Mouse (Mus musculus) forebrain, embryonic 10.5 days (tissue): ENCODE data around the gene Tm9sf1. TPM values are rescaled to one million over a fixed set of nuclear protein-coding genes. Genes with fewer than 3 reads are reported as not detected.
A peak's percentile ranks its signal among the peaks of the same experiment; 100 is the strongest.

Experiments used
- DNase-seq: peaks from one replicate; pipeline ENCODE4 v3.0.0-alpha.2; 2017; ENCODE audit warnings: low spot score; ENCODE audit errors: extremely low spot score
- H3K27ac ChIP-seq: fragments of 300-500 bp; sonication (generic); 2 replicates; pipeline ENCODE4 v1.5.1; 2016; ENCODE audit warnings: mild to moderate bottlenecking
- H3K27me3 ChIP-seq: fragments of 300-500 bp; sonication (generic); 2 replicates; pipeline ENCODE4 v1.6.1; 2016; ENCODE audit warnings: mild to moderate bottlenecking; ENCODE audit not compliant: poor library complexity, severe bottlenecking
- H3K36me3 ChIP-seq: fragments of 300-500 bp; sonication (generic); replicated peaks from 2 replicates; pipeline ENCODE4 v1.6.1; 2016; ENCODE audit warnings: mild to moderate bottlenecking, moderate library complexity
- H3K4me1 ChIP-seq: fragments of 300-500 bp; sonication (generic); 2 replicates; pipeline ENCODE4 v1.6.1; 2016
- H3K4me3 ChIP-seq: fragments of 300-500 bp; sonication (generic); 2 replicates; pipeline ENCODE4 v1.5.1; 2016; ENCODE audit warnings: mild to moderate bottlenecking, moderate library complexity
- H3K9me3 ChIP-seq: fragments of 300-500 bp; sonication (generic); 2 replicates; pipeline ENCODE4 v1.6.1; 2016; ENCODE audit warnings: mild to moderate bottlenecking, moderate library complexity
- WGBS: fragments of 180-500 bp; shearing (Covaris S2); methylation state at CpG from one replicate; pipeline ENCODE4 v1.1.7; 2016; 5-methylcytosine and 5-hydroxymethylcytosine counted together
- polyA plus RNA-seq: library from polyadenylated mRNA; unstranded; fragments of >200 nt; fragmentation: Nextera tagmentation; extraction: Ambion mirVana; gene quantifications from 2 replicates; pipeline ENCODE4 v1.2.1, GENCODE M21; 2016

The Tm9sf1 gene
- 78.3 and 78.7 TPM in 2 replicates for polyA plus RNA-seq

DNA sequence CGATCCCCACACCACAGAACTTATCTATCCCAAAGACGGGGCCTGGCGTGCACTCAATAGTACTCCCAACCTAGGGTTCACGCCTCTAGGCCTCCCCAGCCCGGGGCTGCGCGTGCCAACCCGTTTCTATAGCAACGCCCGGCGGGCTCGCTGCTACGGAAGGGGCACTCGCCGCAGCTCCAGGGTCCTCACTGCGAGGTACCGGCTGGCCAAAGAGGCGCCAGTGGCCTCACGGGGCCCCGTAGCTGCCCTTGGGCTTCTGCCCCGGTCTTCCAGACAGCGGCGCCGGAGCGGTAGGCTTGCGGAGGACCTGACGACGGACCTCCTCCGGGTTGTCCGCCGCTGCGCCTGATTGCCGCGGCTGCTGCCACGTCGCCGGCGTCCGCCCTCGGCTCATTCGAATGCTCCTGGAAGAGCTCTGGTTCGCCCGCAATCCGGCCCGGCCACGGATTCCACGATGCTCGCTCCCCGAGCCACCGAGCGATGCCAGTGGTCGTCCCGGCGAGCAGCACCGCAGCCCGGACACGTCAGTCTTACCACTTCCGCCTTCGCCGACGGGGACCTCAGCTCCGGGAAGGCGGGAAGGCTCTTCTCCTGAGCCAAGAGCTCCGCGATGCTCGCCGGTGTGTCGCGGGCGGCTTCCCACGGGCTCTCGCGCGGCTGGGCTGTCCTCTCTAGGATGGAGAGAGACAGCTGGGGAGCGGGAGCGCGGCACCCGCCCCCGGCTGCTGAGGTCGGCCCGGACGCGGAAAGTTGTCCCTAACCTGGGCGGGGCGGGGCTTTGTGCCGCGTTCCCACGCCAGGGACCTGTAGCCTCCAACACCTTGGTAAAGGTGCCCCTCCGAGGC lies at the start of gene Tm9sf1:
Gene Tm9sf1, minus strand, starts transcription at position 747 of the 848 bp plus-strand sequence.
- no peaks in the 10 kb centered on the region for H3K27me3 ChIP-seq
- under 1% methylated on average over 89 of the region's 89 CpGs for WGBS

DNA sequence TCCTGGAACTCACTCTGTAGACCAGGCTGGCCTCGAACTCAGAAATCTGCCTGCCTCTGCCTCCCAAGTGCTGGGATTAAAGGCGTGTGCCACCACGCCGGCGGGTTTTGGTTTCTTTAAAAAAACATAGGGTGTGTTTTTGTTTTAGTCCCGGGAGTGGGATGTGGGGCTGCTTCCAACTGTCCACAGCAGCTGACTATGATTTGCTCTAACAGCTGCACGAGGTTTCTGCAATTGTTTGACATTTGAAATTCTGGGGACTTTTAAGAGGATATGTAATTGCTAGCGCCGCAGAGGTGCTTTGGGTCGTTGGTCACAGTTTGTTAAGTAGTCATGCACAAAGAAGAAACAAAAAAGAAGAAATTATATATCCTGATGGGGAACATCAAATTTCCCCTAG lies 45.8 kb upstream of the Tm9sf1 start:
- Histone ChIP-seq H3K4me3 (no peak overlapping the region), H3K36me3 (no peaks in the 10 kb centered on the region), H3K4me1 (no peaks in the 10 kb centered on the region), H3K27ac (no peak overlapping the region), H3K9me3 (0 out of 2 replicates have a peak, but pooled peaks cover 5% of the 10 kb centered on the region), H3K27me3 (no peaks in the 10 kb centered on the region)
- 86% methylated on average over 10 of the region's 10 CpGs for WGBS
- no peak for DNase-seq

More for the DNA sequence above, at the start of gene Tm9sf1:
- Histone ChIP-seq H3K4me1 (peaks cover 32% of the 10 kb centered on the region), H3K27ac (peak within 1 kb of the TSS; percentile 100), H3K4me3 (peak within 1 kb of the TSS; percentile 97), H3K36me3 (peaks cover 62% of the 10 kb centered on the region), H3K9me3 (no peaks in the 10 kb centered on the region)
- DNase-seq, result peak; percentile 85

DNA sequence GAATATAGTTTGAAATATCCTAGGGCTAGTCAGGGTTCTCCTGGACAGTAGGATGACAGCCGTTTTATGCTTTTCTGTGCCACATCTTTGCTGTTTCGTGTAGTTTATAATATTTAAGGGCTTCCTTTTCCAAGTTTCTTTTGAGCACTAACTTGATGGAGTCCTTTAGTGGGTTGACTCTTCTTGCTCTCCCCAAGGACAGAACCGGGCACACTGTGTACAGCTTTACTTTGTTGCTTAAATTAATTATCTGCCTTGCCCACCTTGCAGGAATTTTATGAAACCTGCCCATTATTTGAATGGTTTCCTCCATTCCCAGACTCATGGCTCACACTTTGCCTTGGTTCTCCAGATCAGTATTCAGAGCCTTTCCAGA lies 38.5 kb upstream of the Tm9sf1 start:
- peak overlapping the region; percentile 92 for H3K27ac ChIP-seq
- H3K4me1 ChIP-seq, result peaks cover 19% of the 10 kb centered on the region
- no peaks in the 10 kb centered on the region for H3K27me3 ChIP-seq
- peaks cover 35% of the 10 kb centered on the region for H3K36me3 ChIP-seq
- no peak for DNase-seq
- WGBS, result 22% methylated on average over 3 of the region's 3 CpGs
- peak overlapping the region; percentile 97 for H3K4me3 ChIP-seq
- H3K9me3 ChIP-seq, result no peaks in the 10 kb centered on the region

DNA sequence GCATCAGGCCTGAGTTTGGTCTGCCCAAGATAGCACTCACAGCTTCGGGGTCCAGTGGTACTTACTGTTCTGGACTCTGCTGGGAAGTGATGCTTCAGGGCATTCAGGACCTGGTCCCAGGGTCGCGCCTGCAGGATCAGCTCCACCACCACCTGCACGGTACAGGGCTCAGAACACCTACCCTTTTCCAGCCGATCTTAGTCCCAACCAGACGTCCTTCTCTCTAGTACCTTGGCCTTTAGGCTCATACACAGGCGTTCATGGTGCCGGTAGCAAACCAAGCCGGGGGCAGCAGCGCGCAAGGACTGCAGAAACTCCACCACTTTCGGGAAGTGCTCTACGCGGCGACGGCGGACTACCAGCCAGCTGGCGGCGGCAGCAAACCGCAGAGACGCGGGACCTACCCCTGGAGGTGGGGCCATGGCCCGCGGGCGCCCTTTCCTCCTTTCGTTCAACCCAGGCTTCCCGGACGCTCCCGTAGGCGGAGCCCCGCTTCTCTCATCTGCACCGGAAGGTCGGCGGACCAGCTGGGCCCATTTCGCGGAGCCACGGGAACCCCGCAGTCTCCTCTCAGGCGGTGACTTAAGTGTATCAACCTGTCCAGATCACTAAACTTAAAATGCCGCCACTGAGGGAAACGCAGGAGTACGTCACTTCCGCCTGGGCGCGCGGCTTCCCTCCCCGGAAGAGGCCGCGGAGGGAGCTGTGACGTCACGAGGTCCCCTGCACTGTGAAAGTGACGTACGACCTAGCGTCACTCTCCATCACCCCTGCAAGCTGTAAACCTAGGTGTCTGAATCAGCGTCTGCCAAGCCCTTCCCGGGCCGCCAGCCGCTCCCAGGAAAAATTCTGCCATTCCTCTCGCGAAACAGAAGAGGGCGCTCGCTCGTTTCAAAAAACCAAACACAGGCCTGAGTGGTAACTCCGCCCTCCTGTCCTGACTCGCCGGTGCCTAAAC lies 37.8 kb upstream of the Tm9sf1 start, which contains the start of gene Tinf2:
Gene Tinf2, minus strand, starts transcription at position 661 of the 958 bp plus-strand sequence.
- DNase-seq, result peak; percentile 96
- H3K27ac ChIP-seq, result peak within 1 kb of the TSS; percentile 92
- H3K4me1 ChIP-seq, result peaks cover 19% of the 10 kb centered on the region
- peaks cover 42% of the 10 kb centered on the region for H3K36me3 ChIP-seq
- WGBS, result under 1% methylated on average over 66 of the region's 66 CpGs
- peak within 1 kb of the TSS; percentile 97 for H3K4me3 ChIP-seq
- no peaks in the 10 kb centered on the region for H3K9me3 ChIP-seq
- no peaks in the 10 kb centered on the region for H3K27me3 ChIP-seq

DNA sequence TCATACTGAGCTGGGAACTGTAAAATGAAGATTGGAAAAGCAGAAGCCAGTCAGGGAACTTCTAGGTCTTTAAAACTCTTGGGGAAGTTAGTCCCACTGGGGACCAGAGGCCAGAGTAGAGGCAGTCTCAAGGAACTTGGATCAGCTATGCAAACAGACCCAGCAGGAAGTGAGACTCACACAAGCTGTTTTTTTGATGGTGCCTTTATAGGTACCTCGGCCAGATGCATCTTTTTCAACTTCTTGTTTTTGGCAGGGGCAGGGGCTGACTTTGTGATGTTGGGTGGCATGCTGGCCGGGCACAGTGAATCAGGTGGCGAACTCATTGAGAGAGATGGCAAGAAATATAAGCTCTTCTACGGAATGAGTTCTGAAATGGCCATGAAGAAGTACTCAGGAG lies 34.0 kb upstream of the Tm9sf1 start:
- Histone ChIP-seq H3K4me3 (no peak overlapping the region), H3K9me3 (no peaks in the 10 kb centered on the region), H3K36me3 (peaks cover 60% of the 10 kb centered on the region), H3K27me3 (no peaks in the 10 kb centered on the region), H3K4me1 (peaks cover 25% of the 10 kb centered on the region), H3K27ac (no peak overlapping the region)
- DNase-seq, result no peak
- 91% methylated on average over 4 of the region's 4 CpGs for WGBS

DNA sequence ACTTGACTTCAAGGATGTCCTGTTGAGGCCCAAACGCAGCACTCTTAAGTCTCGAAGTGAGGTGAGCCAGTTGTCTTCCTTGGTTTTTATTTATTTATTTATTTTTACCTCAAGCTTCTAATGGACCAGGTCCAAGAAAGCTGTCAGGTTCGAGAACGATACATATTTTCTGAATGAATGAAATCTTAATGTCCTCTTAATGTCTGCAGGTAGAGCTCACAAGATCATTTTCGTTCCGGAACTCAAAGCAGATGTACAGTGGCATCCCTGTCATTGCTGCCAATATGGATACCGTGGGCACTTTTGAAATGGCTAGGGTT lies 29.1 kb upstream of the Tm9sf1 start:
- 81% methylated on average over 7 of the region's 7 CpGs for WGBS
- peaks cover 24% of the 10 kb centered on the region for H3K4me1 ChIP-seq
- no peak for DNase-seq
- H3K36me3 ChIP-seq, result peaks cover 46% of the 10 kb centered on the region
- no peaks in the 10 kb centered on the region for H3K27me3 ChIP-seq
- H3K27ac ChIP-seq, result peak overlapping the region; percentile 96
- no peaks in the 10 kb centered on the region for H3K9me3 ChIP-seq
- peak overlapping the region; percentile 71 for H3K4me3 ChIP-seq

DNA sequence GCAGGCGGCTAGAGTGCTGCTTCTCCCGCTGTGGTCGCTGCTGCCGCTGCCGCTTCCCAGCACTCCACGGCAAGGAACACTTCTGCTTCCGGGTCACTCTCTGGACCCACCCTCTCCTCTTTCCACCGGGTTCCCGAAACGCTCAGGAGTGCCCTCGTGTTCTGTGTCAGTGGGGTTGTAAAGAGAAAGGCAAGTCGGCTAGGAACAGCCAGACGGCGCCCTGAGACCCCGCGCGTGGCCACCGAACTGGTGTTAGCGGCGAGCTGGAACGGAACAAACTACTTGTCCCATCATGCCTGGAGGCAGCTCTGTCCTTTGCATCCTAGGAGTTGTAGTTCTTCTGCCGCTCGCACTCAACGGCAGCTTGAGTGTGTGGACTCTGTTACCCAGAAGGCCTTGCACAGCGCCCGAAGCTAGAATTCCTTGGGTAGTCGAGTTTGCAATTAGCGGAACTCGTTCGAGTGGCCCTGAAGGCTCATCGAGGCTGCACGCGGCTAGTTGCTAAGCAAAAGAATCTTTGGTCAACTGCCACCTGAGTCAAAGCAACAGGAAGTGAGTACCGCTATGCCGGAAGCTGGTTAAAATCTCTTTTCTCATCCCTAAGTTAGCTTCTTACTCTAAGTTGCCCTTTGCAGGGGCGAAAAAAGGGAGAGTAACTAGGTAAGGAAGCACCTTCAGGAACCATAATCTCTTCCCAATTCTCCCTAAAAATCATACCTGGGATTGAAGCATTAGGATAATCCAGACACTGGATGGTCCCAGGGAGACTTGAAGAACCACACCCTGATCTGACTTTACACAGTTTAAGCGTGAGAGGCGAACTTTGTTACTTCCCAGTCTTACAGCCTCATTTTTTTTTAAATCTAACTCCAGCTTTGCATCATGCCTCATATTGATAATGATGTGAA lies 28.5 kb upstream of the Tm9sf1 start, which contains the start of the genes Gmpr2 and Nedd8:
Gene Gmpr2, plus strand, starts transcription at position 109 of the 908 bp plus-strand sequence.
Gene Nedd8, minus strand, starts transcription at position 292 of the 908 bp plus-strand sequence.
- H3K9me3 ChIP-seq, result no peaks in the 10 kb centered on the region
- peak within 1 kb of the TSS; percentile 96 for H3K27ac ChIP-seq
- H3K4me3 ChIP-seq, result peak within 1 kb of the TSS; percentile 71
- H3K27me3 ChIP-seq, result no peaks in the 10 kb centered on the region
- DNase-seq, result peak; percentile 93
- peaks cover 40% of the 10 kb centered on the region for H3K36me3 ChIP-seq
- WGBS, result under 1% methylated on average over 38 of the region's 38 CpGs
- H3K4me1 ChIP-seq, result peaks cover 24% of the 10 kb centered on the region

DNA sequence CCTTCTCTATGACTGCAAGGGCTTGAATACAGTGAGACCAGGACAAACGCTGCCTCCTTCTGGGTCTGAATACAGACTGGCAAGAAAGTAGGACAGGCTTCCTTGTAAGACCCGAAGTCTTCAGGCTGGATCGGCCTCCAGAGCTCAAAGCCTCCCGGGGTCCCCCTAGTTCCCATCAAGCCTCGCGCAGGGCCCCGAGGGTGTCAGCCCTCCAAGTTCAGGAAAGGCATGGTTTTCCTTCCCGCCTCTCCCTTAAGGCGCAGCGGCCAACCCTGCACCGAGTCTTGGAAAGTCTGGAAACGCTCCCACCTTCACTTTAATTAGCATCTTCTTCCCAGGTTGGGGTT lies 27.9 kb upstream of the Tm9sf1 start:
- H3K27ac ChIP-seq, result peak overlapping the region; percentile 96
- peaks cover 24% of the 10 kb centered on the region for H3K4me1 ChIP-seq
- H3K36me3 ChIP-seq, result peaks cover 40% of the 10 kb centered on the region
- WGBS, result 0% methylated on average over 12 of the region's 12 CpGs
- H3K9me3 ChIP-seq, result no peaks in the 10 kb centered on the region
- H3K27me3 ChIP-seq, result no peaks in the 10 kb centered on the region
- no peak for DNase-seq
- peak overlapping the region; percentile 71 for H3K4me3 ChIP-seq

DNA sequence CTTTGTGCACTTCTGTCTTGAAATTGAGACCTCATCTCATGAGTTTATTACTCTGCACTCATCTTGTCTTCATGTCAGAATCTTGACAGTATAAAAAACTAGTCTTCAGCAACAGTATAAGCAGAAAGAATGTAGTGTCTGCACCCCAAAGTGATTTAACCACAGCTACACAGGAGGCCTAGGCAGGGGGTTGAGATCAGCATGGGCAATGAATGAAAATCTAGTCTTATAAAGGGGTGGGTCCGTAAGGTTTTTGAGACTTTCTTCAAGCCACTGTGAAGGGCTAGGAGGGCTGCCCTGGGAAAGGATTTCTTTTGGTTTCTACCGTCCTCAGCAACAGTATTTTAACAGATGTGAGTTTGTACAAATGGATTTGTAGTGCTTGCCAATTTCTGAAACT lies 17.0 kb upstream of the Tm9sf1 start:
- Histone ChIP-seq H3K27ac (peak overlapping the region; percentile 86; the same call in 1 of the 2 replicates), H3K9me3 (no peaks in the 10 kb centered on the region), H3K4me1 (peaks cover 13% of the 10 kb centered on the region), H3K27me3 (no peaks in the 10 kb centered on the region), H3K4me3 (peak overlapping the region; percentile 73), H3K36me3 (peaks cover 58% of the 10 kb centered on the region)
- WGBS, result 44% methylated on average over 2 of the region's 2 CpGs
- DNase-seq, result no peak

DNA sequence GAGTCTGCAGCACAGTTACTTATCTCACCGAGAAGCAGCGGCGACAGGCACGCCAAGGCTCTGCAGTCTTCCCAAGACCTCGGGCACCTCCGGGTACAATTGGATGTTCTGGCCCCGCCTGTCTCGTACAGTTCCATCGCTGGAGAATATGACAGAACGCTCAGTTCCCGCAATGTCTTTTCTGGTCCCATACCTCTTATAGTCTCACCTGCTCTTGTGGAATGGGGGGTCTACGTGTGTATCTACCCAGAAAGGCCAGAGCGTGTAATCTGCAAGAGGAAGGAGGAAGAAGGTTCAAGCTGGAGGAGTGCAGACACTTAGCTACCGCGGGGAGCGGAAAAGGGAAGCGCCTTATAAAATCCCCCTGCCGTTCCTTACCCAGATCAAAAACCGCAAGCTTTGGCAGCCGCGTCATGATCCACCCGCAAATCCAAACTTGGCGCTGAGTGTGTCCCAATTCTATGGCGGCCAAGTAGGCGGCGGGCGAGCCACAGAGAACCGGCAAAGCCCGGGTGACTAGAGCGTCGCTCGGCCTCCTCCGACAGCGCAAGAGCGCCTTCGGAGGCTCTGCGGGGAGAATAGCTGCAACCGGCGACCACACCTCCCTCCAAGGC lies 16.5 kb upstream of the Tm9sf1 start, which contains the start of gene Mdp1:
Gene Mdp1, minus strand, starts transcription at position 549 of the 614 bp plus-strand sequence.
- WGBS, result under 1% methylated on average over 39 of the region's 39 CpGs

DNA sequence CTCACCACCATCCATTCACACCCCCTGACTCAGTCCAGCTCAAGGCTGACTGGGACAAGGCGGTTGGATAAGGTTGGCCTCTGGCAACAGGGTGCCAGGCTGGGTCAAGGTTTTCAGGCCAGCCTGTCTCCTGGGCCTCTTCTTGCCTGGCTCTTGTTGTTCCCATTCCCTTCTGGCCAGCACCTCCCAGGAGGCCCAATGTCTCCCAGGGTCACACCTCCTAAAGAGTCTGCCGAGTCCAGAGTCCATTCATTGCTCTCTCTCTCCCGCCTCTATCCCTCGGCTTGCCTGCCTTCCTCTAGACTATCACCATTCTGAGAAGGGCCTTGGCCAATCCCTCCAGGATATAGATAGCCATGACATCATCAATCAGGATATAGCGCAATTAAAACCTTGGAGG lies 14.4 kb upstream of the Tm9sf1 start:
- peaks cover 13% of the 10 kb centered on the region for H3K4me1 ChIP-seq
- H3K9me3 ChIP-seq, result no peaks in the 10 kb centered on the region
- peaks cover 43% of the 10 kb centered on the region for H3K36me3 ChIP-seq
- DNase-seq, result no peak
- no peak overlapping the region for H3K27ac ChIP-seq
- WGBS, result 94% methylated on average over 5 of the region's 5 CpGs
- H3K4me3 ChIP-seq, result no peak overlapping the region
- H3K27me3 ChIP-seq, result no peaks in the 10 kb centered on the region

More for the DNA sequence above, 16.5 kb upstream of the Tm9sf1 start, which contains the start of gene Mdp1:
- H3K4me1 ChIP-seq, result peaks cover 13% of the 10 kb centered on the region
- peak within 1 kb of the TSS; percentile 73 for H3K4me3 ChIP-seq
- H3K9me3 ChIP-seq, result no peaks in the 10 kb centered on the region
- no peaks in the 10 kb centered on the region for H3K27me3 ChIP-seq
- peaks cover 56% of the 10 kb centered on the region for H3K36me3 ChIP-seq
- H3K27ac ChIP-seq, result peak within 1 kb of the TSS; percentile 86
- DNase-seq, result peak; percentile 76
